Mouse (Mus musculus): Measurements from ENCODE around the gene Mtmr3. TPM values are rescaled to one million over a fixed set of nuclear protein-coding genes. Genes with fewer than 3 reads are reported as not detected.

The Mtmr3 gene
- polyA plus RNA-seq, 1 experiment from 2014 or later: 39.5 TPM

DNA sequence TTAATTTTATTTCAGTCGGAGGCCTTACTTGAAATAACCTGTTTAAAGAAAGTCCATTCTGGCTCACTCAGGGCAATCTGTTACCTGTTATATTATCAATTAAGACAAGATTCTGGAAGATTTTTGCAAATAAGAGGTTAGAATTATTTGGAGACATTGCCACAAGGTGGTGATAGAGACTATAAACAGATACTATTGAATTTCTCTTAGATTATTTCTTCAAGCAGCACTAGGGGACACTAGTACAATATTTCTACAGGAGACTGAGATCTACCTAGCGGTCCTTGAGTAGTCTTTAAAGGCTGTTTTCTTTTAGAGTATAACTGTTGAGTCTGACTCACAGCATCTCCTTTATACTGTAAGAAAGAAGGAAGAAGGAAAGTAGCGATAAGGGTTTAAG lies 158.0 kb downstream of the Mtmr3 start:
- ATAC-seq (ENCODE audit: insufficient number of reproducible peaks, insufficient read depth, low FRiP score, low TSS enrichment, low read depth): no peak
- H3K4me3 ChIP-seq (replicated peaks): no peak overlapping the region
- no peak overlapping the region for H3K4me2 ChIP-seq
- H3K27ac ChIP-seq: no peak overlapping the region
- H3K36me3 ChIP-seq: no peaks in the 10 kb centered on the region
- H3K27me3 ChIP-seq: no peaks in the 10 kb centered on the region
- H3K9ac ChIP-seq (replicated peaks): no peak overlapping the region
- H3K9me3 ChIP-seq: no peaks in the 10 kb centered on the region
- WGBS: 81% methylated on average over 3 of the region's 3 CpGs
- 0 out of 2 replicates have a peak, but pooled peaks cover 3% of the 10 kb centered on the region for H3K4me1 ChIP-seq (replicated peaks)

DNA sequence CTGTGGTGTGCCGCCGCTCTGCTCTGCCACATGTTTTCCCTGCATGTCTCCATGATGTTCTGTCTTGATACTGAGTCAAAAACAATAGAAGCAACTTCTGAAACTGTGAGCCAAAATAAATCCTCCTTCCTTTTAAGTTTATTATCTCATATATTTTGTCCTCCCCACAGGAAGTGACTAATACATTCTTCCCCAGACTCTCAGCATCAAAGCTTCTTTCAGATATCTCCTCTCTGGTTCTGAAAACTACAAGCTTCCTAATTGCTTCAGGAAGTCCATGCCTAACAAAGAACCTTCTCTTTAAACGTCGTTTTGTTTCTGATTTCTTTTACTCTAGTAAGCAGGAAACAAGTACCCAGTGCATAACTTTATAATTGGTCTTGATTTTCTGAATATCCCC lies 160.2 kb downstream of the Mtmr3 start:
- no peak for ATAC-seq (ENCODE audit: insufficient number of reproducible peaks, insufficient read depth, low FRiP score, low TSS enrichment, low read depth)
- no peak overlapping the region for H3K4me3 ChIP-seq (replicated peaks)
- no peak overlapping the region for H3K27ac ChIP-seq
- WGBS: 69% methylated on average over 4 of the region's 4 CpGs
- H3K9ac ChIP-seq (replicated peaks): no peak overlapping the region
- no peak overlapping the region for H3K4me2 ChIP-seq
- no peaks in the 10 kb centered on the region for H3K36me3 ChIP-seq
- H3K4me1 ChIP-seq (replicated peaks): no peaks in the 10 kb centered on the region
- H3K9me3 ChIP-seq: no peaks in the 10 kb centered on the region
- H3K27me3 ChIP-seq: no peaks in the 10 kb centered on the region

Other genes starting within 250 kb of the Mtmr3 start
- gene Hormad2, start 153.8 kb downstream of the Mtmr3 start, polyA plus RNA-seq (2016; fragmentation: Nextera tagmentation; extraction: Ambion mirVana): 0.31 TPM in 2 replicates
- not detected in 2 replicates for gene Gm11032, start 25.2 kb upstream of the Mtmr3 start, polyA plus RNA-seq (2016; fragmentation: Nextera tagmentation; extraction: Ambion mirVana)
- 37.2 and 39.7 TPM in 2 replicates for gene Ascc2, start 42.9 kb upstream of the Mtmr3 start, polyA plus RNA-seq (2016; fragmentation: Nextera tagmentation; extraction: Ambion mirVana)
- 646 and 679 TPM in 2 replicates for gene Uqcr10, start 109.5 kb upstream of the Mtmr3 start, polyA plus RNA-seq (2016; fragmentation: Nextera tagmentation; extraction: Ambion mirVana)
- 75.7 and 76.7 TPM in 2 replicates for gene Zmat5, start 109.8 kb upstream of the Mtmr3 start, polyA plus RNA-seq (2016; fragmentation: Nextera tagmentation; extraction: Ambion mirVana)
- gene Cabp7, start 151.9 kb upstream of the Mtmr3 start, polyA plus RNA-seq (2016; fragmentation: Nextera tagmentation; extraction: Ambion mirVana): 0.08 TPM in 2 replicates

Measured in limb, embryonic 12.5 days (tissue).